Mouse (Mus musculus) MEL (cell line): ENCODE results near the gene Scgb1c1.

ENCODE experiments used
- CHD2 ChIP-seq: IDR thresholded peaks from 2 replicates; pipeline ENCODE4 v1.6.1; 2011; ENCODE audit warnings: low read length, improper control_type of control experiment
- CTCF ChIP-seq, 3 experiments: IDR thresholded peaks in 2 of 3; conservative IDR thresholded peaks in 1 of 3; 2 replicates each; pipeline ENCODE4 v1.5.1; 2011 to 2012; ENCODE audit warnings: low read length in 3 of 3, low read depth in 2 of 3, mild to moderate bottlenecking in 2 of 3, improper control_type of control experiment in 1 of 3, inconsistent platforms in 1 of 3, mixed read lengths in 1 of 3, moderate library complexity in 1 of 3; ENCODE audit not compliant: control insufficient read depth in 1 of 3, insufficient read depth in 1 of 3, poor library complexity in 1 of 3, severe bottlenecking in 1 of 3
- E2F4 ChIP-seq: IDR thresholded peaks from 2 replicates; pipeline ENCODE4 v1.6.1; 2011; ENCODE audit warnings: low read depth, low read length, improper control_type of control experiment, borderline replicate concordance
- EP300 ChIP-seq, 2 experiments: IDR thresholded peaks; 2 replicates each; pipeline ENCODE4 v1.6.1; 2011; ENCODE audit warnings: improper control_type of control experiment in 2 of 2, low read length in 2 of 2, low read depth in 1 of 2, mild to moderate bottlenecking in 1 of 2
- GATA1 ChIP-seq: IDR thresholded peaks from 2 replicates; pipeline ENCODE4 v1.6.1; 2011; ENCODE audit warnings: low read depth, low read length, improper control_type of control experiment
- MAX ChIP-seq: IDR thresholded peaks from 2 replicates; pipeline ENCODE4 v1.6.1; 2011; ENCODE audit warnings: low read length, improper control_type of control experiment
- MEF2A ChIP-seq: IDR thresholded peaks from 2 replicates; pipeline ENCODE4 v1.6.1; 2014; ENCODE audit warnings: low read depth, mild to moderate bottlenecking, inconsistent platforms, low read length, improper control_type of control experiment; ENCODE audit not compliant: poor library complexity, insufficient replicate concordance, severe bottlenecking; ENCODE audit errors: extremely low read depth
- POLR2A ChIP-seq, 2 experiments: IDR thresholded peaks; 2 replicates each; pipeline ENCODE4 v1.6.1; 2011 to 2012; ENCODE audit warnings: low read length in 2 of 2, mild to moderate bottlenecking in 2 of 2, control low read depth in 1 of 2, improper control_type of control experiment in 1 of 2, low read depth in 1 of 2, moderate library complexity in 1 of 2; ENCODE audit not compliant: control insufficient read depth in 1 of 2, insufficient read depth in 1 of 2, poor library complexity in 1 of 2
- RCOR1 ChIP-seq: IDR thresholded peaks from 2 replicates; pipeline ENCODE4 v1.6.1; 2012; ENCODE audit warnings: low read depth, mild to moderate bottlenecking, inconsistent platforms, low read length, improper control_type of control experiment
- SIN3A ChIP-seq: IDR thresholded peaks from 2 replicates; pipeline ENCODE4 v1.6.1; 2012; ENCODE audit warnings: low read length, improper control_type of control experiment, inconsistent platforms
- TAL1 ChIP-seq: IDR thresholded peaks from 2 replicates; pipeline ENCODE4 v1.6.1; 2012; ENCODE audit warnings: mild to moderate bottlenecking, inconsistent platforms, low read length, moderate library complexity, mixed read lengths
- TBP ChIP-seq: IDR thresholded peaks from 2 replicates; pipeline ENCODE4 v1.8.0; 2011; ENCODE audit warnings: low read depth, low read length, improper control_type of control experiment

DNA sequence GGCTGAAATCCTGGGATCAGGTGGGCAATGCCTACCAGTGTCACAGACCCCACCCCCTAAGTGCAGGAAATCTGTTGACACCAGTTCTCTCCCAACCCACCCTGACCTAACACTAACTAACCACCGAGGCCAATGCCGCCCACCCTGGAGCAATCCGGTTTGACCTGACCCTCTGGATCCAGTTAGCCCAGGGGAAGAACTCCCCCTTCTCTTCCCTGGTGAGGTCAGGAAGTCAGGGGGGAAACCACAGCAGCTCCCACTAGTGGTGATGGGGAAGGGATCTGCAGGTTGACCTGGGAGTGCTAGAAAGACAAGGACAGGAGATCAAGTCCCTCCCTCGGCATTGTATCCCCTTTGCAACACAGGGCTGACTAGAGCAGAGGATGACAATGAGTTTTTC is 336 bp downstream of the Scgb1c1 start:
- TF ChIP-seq CTCF (IDR thresholded peaks at IDR 0.05 in 2 of 3, conservative IDR thresholded peaks at IDR 0.05 in 1 of 3; ENCODE audit: control insufficient read depth in 1 of 3, insufficient read depth in 1 of 3, low read depth in 2 of 3, low read length in 3 of 3, poor library complexity in 1 of 3, severe bottlenecking in 1 of 3) (peak; percentile 8 to 29 (median 29); a peak in 3 of 6 replicates), SIN3A (no peak), RCOR1 (no peak), GATA1 (no peak), TBP (no peak), E2F4 (no peak), CHD2 (no peak), POLR2A (IDR thresholded peaks at IDR 0.05; ENCODE audit: control insufficient read depth in 1 of 2, insufficient read depth in 1 of 2, low read depth in 1 of 2, low read length in 2 of 2, poor library complexity in 1 of 2) (no peak), EP300 (IDR thresholded peaks at IDR 0.05; ENCODE audit: low read depth in 1 of 2, low read length in 2 of 2) (no peak), TAL1 (no peak), MAX (no peak), MEF2A (no peak)
